Mouse (Mus musculus): ENCODE results near the gene Nup188. TPM values are rescaled to one million over a fixed set of nuclear protein-coding genes. Genes with fewer than 3 reads are reported as not detected.

Nup188 gene
- total RNA-seq, 2 experiments from 2014 or later, result 8.4 to 9.9 TPM

DNA sequence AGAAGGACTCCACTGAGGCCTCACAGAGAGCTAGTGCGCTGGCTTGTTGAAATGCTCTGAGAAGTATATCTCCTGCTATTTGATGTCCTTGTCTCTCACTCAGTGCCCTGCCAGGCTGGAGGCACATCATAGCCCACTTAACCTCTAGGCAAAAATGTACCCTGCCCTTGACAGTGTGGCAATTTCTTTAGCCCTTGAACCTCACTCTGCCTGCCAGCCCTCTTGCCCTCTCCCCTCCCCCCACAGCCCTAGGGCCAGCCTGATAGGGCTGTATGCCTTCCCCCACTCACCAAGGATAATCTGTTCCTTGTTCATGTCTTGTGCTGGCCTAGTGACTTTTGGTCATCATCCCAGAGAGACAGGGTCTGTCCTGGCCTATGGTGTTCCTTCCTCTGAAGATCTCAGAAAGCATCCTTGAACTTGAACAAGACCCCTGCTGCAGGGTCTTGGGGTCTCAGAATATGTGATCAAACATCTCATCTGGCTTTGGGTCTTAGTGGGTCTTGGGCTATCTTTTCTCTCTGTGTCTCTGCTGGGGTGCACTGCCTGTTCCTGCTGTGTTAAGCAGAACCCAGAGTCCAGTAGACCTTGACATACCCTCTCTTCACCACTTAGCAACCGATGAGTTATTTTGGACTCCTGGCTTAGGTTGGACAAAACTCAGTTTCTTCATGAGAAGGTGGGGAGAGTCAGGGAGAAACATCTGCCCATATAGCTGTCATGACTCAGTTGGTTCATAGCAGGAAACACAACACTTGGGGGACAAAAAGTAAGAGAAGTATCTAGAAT lies 79.3 kb downstream of the Nup188 start:
- peak; percentile 47 for DNase-seq
- intact Hi-C loops (cut with DNase I), result no loop called here
- H3K4me3 ChIP-seq, result peak overlapping the region; percentile 92
- peak overlapping the region; percentile 89 for H3K27ac ChIP-seq
- no peak for TF ChIP-seq CTCF (IDR thresholded peaks at IDR 0.05)

DNA sequence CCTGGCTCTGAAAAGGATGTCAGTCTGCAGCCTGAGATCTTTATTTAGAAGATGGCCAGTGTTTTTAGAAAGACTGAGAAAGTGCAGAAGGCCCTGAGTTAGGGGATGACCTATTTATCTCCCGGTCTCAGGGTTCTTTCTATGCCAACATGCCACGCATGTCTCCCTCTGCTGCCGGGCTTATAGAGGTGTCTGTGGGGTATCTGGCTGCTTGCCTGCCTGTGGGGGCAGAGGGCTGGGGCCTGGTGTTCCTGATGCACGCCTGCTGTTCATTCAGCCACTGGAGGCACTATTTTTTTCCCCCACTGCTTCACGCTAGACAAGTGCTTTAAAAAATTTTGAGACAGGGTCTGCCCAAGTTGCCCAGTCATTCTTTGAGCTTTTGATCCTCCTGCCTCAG lies 80.0 kb downstream of the Nup188 start:
- peak; percentile 44; the same call in 1 of the 2 replicates for TF ChIP-seq CTCF (IDR thresholded peaks at IDR 0.05)
- peak overlapping the region; percentile 89 for H3K27ac ChIP-seq
- DNase-seq, result peak; percentile 61
- peak overlapping the region; percentile 92 for H3K4me3 ChIP-seq
- intact Hi-C loops (cut with DNase I), result no loop called here

DNA sequence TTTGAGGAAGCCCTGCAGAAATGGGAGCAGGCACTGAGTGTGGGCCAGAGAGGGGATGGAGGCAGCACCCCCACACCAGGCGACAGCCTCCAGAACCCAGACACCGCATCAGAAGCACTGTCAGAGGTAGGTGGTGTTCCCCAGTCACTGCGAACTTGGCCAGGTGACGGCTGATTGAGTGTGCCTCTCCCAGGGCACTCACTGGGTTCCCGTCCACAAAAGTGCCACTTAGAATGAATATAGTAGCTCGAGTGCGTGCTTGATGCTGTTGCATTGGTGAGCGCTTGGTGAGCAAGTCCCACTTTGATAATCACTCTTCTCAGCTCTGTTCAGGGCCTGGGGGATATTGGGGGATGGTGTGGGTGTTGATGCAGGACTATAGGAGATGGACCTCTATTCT lies 85.3 kb downstream of the Nup188 start:
- intact Hi-C loops (cut with DNase I), result no loop called here
- Histone ChIP-seq H3K27ac (no peak overlapping the region), H3K4me3 (no peak overlapping the region)
- DNase-seq, result no peak
- no peak for TF ChIP-seq CTCF (IDR thresholded peaks at IDR 0.05)

DNA sequence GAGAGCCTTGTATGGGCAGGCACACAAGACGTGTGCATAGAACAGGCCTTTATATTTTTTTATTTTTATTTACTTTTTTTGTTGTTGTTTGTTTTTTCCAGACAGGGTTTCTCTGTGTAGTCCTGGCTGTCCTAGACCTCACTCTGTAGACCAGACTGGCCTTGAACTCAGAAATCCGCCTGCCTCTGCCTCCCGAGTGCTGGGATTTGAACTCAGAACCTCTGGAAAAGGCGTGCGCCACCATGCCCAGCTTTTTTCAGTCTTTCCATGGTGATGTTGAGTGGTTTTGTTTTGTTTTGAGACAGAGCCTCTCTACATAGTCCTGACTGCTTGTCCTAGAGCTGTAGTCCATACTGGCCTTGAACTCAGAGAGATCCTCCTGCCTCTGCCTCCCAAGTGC lies 86.5 kb downstream of the Nup188 start:
- H3K4me3 ChIP-seq, result no peak overlapping the region
- intact Hi-C loops (cut with DNase I), result no loop called here
- no peak overlapping the region for H3K27ac ChIP-seq
- TF ChIP-seq CTCF (IDR thresholded peaks at IDR 0.05), result no peak
- no peak for DNase-seq

DNA sequence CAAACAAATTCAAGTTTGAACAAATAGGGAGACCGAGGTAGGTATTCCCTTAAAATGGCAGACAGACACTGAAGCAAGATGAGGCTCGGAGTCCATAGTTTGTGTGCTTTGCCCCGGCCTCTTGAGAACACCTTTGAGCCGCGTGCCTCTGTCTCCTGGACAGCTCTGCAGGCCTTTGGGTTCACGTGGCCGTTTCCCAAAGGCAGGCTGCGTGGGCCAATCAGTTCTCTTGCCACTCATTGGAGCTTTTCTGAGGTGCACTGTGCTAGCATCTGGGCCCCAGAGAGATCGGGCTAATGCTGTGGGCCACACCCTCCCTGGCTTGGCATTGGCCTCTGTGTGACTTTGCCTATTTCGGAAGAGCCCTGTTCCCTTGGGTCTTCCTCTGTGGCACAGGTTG lies 89.7 kb downstream of the Nup188 start:
- no peak for TF ChIP-seq CTCF (IDR thresholded peaks at IDR 0.05)
- H3K27ac ChIP-seq, result no peak overlapping the region
- intact Hi-C loops (cut with DNase I), result no loop called here
- H3K4me3 ChIP-seq, result no peak overlapping the region
- no peak for DNase-seq

DNA sequence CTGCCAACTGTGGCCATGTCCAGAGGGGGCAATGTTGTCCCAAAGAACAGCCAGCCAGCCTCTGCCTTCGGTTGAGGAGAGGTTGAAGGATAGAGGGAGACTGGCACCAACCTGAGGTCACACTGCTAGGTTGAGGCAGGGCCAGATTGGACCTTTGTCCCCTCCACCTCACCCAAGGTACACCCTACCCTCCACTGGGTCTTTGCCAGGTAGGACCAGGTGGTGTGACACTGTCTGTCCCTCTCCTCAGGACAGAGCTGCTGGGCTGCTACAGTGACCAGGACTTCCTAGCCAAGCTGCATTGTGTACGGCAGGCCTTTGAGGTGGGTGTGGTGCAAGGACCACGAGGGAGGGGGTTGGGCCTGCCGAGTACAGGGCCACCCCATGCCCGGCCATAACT lies 91.5 kb downstream of the Nup188 start:
- Histone ChIP-seq H3K4me3 (no peak overlapping the region), H3K27ac (no peak overlapping the region)
- TF ChIP-seq CTCF (IDR thresholded peaks at IDR 0.05), result no peak
- no peak for DNase-seq
- intact Hi-C loops (cut with DNase I), result no loop called here

DNA sequence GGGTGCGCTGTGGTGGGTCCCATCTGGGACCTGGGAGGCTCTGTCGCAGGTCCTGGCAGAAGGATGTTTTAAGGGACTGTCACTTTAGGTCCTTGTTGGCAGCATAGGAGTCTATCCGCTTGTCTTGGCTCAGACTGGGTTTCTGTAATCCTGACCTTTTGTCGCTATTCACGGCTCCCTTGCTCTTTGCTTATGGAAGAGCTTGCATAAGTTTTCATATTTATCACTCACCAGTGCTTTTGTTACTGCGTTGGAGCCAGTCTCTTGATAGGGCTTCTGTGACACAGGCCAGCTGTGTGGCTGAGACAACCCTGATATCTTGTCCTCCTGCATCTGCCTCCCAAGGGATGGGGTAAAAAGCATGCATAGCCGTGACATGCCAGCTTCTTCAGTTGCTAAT lies 93.1 kb downstream of the Nup188 start:
- TF ChIP-seq CTCF (IDR thresholded peaks at IDR 0.05), result no peak
- intact Hi-C loops (cut with DNase I), result no loop called here
- DNase-seq, result no peak
- Histone ChIP-seq H3K27ac (no peak overlapping the region), H3K4me3 (no peak overlapping the region)

DNA sequence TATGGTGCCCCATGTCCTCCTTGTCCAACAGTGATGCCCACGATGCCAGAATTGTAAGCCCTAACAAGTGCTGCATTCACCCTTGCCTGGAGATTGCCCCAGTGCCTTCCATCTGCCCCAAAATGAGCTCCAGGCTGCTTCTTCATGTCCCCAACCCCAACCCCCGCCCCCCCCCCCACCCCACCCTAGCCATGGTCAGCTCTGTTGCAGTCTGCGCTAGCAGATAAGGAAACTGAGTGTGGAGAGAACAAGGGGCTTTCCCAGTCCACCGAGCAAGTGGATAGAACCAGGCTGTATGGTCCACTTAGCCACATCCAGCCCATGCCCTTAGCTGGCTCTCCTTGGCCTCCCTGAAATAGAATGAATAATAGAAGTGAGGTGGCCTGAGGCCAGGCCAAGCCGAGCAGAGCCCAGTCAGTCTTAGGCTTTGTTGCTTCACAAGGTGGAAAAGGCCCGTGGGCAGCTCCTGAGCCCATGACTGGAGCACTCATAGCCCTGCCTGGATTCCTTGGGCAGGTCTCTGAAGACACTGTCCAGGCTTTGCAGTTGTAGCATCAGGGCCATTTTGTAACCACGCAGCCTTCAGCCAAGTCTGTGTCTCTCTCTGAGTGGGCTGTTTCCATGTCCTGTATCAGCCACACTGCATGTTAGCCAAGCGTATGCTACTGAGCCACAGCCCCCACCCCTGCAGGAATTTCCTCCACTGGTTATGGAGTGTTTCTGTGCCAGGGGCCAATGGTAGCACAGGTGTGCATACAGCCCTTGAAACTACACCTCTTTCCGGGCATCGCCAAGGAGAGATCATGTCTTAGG lies 94.6 kb downstream of the Nup188 start:
- intact Hi-C loops (cut with DNase I), result no loop called here
- Histone ChIP-seq H3K27ac (peak overlapping the region; percentile 53), H3K4me3 (no peak overlapping the region)
- DNase-seq, result no peak
- no peak for TF ChIP-seq CTCF (IDR thresholded peaks at IDR 0.05)

DNA sequence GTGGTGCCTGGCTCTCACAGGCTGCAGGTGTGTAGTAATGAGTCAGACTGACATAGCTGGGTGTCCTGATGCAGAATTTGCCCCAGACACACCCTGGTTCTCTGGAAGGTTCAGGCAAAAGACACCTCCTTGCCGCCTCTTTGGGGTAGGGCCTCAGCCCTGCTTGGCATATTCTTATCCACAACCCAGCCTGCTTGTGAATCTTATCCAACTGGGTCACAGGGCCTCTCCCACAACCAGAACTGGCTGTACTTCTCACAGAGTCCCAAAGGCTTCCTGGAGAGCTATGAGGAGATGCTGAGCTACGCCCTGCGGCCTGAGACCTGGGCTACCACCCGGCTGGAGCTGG lies 95.2 kb downstream of the Nup188 start:
- intact Hi-C loops (cut with DNase I), result no loop called here

DNA sequence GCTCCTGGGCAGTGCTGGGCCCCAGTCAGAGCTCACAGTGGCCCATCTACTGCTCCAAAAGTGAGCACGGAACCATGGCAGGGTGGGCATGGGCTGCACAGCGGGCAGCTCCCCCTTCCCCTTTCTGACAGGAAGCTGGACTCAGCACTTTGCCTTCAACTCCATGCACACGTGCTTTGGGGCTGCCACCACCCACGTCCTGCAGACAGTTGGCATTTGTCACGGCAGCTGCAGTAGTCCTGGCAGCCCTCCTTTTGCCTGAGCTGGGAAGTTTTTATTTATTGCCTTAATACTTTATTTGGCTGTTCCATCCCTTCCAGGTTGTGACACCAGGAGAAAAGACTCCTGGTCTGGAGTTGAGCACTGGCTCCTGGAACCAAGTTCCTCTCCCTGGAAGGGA lies 98.6 kb downstream of the Nup188 start:
- no peak overlapping the region for H3K4me3 ChIP-seq
- peak overlapping the region; percentile 49; the same call in 1 of the 2 replicates for H3K27ac ChIP-seq
- intact Hi-C loops (cut with DNase I), result no loop called here
- TF ChIP-seq CTCF (IDR thresholded peaks at IDR 0.05), result no peak
- no peak for DNase-seq

More for the DNA sequence above, 95.2 kb downstream of the Nup188 start:
- Histone ChIP-seq H3K27ac (peak overlapping the region; percentile 53), H3K4me3 (no peak overlapping the region)
- TF ChIP-seq CTCF (IDR thresholded peaks at IDR 0.05), result no peak
- peak; percentile 63 for DNase-seq

DNA sequence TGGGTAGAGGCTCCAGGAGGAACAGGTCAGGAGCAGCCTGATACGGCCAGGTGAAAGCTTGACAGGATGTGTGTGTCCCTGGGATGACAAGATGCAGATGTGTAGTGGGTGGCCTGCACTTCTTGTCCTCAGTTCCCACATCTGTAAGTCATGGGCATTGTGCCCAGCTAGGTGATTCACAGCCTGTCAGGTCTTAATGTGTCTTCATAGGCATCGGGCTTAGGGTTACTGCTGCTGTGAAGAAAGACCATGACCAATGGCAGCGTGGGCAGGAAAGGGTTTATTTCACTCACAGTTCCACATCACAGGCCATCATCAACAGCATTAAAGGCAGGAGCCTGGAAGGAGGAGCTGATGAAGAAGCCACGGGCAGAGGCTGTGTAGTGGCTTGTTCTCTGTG lies 99.4 kb downstream of the Nup188 start:
- no peak for TF ChIP-seq CTCF (IDR thresholded peaks at IDR 0.05)
- Histone ChIP-seq H3K27ac (no peak overlapping the region), H3K4me3 (no peak overlapping the region)
- DNase-seq, result no peak
- intact Hi-C loops (cut with DNase I), result no loop called here

DNA sequence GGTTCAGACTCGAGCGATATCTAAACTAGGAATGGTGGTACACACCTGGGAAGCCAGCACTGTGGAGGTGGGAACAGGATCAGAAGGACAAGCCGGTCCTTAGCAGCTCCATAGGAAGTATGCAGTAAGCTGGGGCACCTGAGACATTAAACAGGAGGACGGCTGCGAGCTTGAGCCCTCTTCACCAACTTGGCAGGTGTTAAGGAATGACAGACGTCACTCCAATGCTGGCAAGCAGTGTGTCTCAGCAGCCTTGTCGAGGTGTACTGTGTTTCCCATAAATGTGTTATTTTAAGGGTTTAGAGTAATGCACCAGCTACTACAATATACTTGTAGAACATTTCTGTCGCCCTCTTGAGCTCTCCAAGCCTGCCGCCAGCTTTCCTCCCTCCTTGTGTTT lies 100.7 kb downstream of the Nup188 start:
- DNase-seq, result no peak
- peak overlapping the region; percentile 49; the same call in 1 of the 2 replicates for H3K27ac ChIP-seq
- TF ChIP-seq CTCF (IDR thresholded peaks at IDR 0.05), result no peak
- no peak overlapping the region for H3K4me3 ChIP-seq
- intact Hi-C loops (cut with DNase I), result no loop called here

DNA sequence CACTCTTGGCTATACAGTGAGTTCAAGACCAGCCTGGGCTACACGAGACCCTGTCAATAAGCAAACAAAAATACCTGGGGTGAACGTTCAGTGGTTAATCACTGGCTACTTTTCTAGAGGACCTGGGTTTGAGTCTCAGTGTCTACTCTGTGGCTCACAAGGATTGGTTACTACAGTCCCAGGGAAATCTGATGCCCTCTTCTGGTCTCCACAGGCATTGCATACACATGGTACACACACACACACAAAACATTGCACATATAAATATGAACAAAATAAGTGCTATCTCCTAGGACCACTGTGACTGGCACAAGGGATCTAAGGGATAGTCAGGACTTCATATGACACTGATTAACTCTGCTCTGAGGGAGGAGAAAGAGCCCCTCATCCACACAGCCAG lies 102.8 kb downstream of the Nup188 start:
- Histone ChIP-seq H3K4me3 (no peak overlapping the region), H3K27ac (no peak overlapping the region)
- intact Hi-C loops (cut with DNase I), result no loop called here
- peak; percentile 23; the same call in 1 of the 2 replicates for TF ChIP-seq CTCF (IDR thresholded peaks at IDR 0.05)
- DNase-seq, result no peak
